Mouse (Mus musculus): ENCODE results near the gene Sirt5.

Sirt5 gene

GRCm38 (mm10) chr13:43370063-43370462 is 4.8 kb downstream of the Sirt5 start:
- in situ Hi-C loops (cut with MboI, MseI): loop anchor here (25.0 kb wide), 1 partner anchor 367 kb away; no protein-coding TSS in a partner anchor

DNA sequence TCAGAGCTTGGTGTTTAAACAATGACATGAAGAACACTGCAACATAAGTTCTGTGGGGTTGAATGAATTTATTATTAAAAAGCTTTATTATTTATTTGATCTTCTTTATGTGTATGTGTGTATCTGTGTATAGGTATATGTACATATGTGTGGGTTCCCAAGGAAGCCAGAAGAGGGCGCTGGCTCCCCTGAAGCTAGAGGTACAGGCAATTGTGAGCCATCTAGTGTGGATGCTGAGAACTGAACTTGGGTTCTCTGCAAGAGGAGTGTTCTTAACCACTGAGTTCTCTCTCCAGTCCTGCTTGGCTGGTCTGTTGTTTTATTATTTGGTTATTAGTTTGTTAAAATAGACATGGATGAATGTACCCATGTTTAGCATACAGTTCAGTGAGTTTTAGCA is 7.6 kb downstream of the Sirt5 start:
- in situ Hi-C loops (cut with MboI, MseI): loop anchor here (25.0 kb wide), 1 partner anchor 364 kb away; no protein-coding TSS in a partner anchor

DNA sequence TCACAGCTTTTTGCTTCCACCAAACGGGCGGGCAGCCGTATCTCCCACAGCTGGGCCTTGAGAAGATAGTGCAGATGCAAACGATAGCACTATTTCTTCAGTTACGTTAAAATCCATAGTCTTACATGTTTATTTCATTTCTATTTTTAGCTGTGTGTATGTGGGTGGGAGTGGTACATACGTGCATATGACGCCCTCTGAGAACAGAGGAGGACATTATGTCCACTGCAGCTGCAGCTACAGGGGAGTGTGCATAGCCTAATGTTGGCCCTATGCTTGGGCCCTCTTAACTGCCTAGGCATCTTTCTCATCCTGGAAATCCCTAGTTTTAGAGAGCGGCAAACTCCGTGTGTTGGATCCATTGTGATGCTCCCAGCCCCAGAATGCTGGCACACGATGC is 8.9 kb downstream of the Sirt5 start:
- in situ Hi-C loops (cut with MboI, MseI): loop anchor here (25.0 kb wide), 1 partner anchor 363 kb away; no protein-coding TSS in a partner anchor

GRCm38 (mm10) chr13:43374918-43375432 is 9.7 kb downstream of the Sirt5 start:
- in situ Hi-C loops (cut with MboI, MseI): loop anchor here (25.0 kb wide), 1 partner anchor 362 kb away; no protein-coding TSS in a partner anchor

GRCm38 (mm10) chr13:43379989-43380388 is 14.7 kb downstream of the Sirt5 start:
- in situ Hi-C loops (cut with MboI, MseI): no loop called here

- in situ Hi-C loops (cut with MboI, MseI): no loop called here
These were observed 20.0 kb downstream of the Sirt5 start for GRCm38 (mm10) chr13:43385321-43385720.

- in situ Hi-C loops (cut with MboI, MseI): loop anchor here (10.0 kb wide), 1 partner anchor 143 kb away; no protein-coding TSS in a partner anchor
These were observed 32.5 kb downstream of the Sirt5 start for GRCm38 (mm10) chr13:43397700-43398296.

DNA sequence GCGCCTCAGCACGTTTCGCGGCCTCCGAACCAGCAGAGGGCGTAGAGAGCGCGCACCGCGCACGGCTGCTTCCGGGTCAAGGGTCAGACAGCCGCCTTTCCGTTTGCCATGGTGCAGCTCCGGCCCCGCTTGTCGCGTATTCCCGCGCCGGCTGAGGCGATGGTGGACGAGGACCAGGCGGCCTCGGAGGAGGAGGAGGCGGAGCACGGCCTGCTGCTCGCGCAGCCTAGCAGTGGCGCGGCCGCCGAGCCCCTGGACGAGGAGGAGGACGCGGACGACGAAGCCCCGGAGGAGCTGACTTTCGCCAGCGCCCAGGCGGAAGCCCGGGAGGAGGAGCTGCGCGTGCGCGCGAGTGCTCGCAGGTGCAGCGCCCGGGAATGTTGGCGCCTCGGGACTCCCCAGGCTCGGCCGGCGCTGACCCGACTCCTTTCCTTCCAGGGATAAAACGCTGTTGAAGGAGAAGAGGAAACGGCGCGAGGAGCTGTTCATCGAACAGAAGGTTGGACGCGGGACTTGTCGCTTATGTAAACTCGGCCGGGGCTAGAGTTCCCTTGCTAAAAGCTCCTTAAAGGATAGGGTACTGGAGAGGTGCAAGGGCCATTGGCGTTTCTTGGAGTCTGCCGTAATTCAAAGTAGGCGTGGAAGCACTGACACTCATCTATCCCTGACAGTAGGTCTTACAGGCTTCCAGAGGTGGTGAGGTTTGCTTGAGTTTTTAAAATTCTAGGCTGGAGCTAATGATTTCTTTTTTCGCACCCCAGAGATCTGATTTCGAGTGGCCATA is 33.2 kb downstream of the Sirt5 start, which contains the start of gene Nol7:
TSS of gene Nol7 (plus strand) at position 94 of the 784 bp plus-strand sequence.
- in situ Hi-C loops (cut with MboI, MseI): loop anchor here (10.0 kb wide), 1 partner anchor 144 kb away; no protein-coding TSS in a partner anchor

- in situ Hi-C loops (cut with MboI, MseI): loop anchor here (10.0 kb wide), 1 partner anchor 145 kb away; no protein-coding TSS in a partner anchor
These were observed 34.3 kb downstream of the Sirt5 start for GRCm38 (mm10) chr13:43399576-43399975.

DNA sequence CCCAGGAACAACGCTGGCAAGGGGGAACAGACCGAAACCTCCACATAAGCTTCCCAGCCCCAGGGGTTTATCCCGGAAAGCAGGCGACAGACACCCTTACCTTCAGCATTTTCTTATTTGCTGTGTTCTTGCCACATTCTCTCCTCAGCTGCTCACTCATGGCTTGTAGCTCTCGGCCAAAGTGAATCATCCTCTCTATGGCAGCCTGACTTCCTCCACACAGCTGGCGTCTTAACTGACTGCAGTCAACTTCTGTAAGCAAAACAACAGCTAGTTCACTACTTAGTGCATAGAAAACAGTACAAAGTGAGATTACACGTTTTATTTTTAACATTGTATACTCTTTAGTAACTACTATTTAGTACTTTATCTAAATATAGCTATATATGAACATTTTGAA is 47.0 kb downstream of the Sirt5 start:
- in situ Hi-C loops (cut with MboI, MseI): no loop called here

- in situ Hi-C loops (cut with MboI, MseI): no loop called here
These were observed 48.3 kb downstream of the Sirt5 start for GRCm38 (mm10) chr13:43413611-43414010.

- in situ Hi-C loops (cut with MboI, MseI): no loop called here
These were observed 50.0 kb downstream of the Sirt5 start for GRCm38 (mm10) chr13:43415249-43415648.

DNA sequence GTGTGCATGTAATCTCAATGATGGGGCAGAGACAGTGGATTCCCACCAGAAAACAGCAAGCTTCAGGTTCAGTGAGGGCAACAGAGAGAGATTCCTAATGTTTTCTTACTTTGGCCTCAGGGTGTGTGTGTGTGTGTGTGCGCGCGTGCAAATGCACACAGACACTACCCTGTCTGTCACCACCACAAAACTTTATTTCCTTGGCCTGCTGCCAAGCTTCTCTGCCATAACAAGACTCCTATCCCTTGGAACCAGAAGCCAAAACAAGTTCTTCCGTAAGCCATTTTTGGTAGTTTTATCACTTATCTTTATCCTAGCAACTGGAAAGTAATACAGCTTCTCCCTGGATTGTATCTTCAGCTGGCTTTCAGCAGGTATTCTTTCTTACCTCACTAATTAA is 63.1 kb downstream of the Sirt5 start:
- in situ Hi-C loops (cut with MboI, MseI): no loop called here

GRCm38 (mm10) chr13:43433395-43433794 is 68.1 kb downstream of the Sirt5 start:
- in situ Hi-C loops (cut with MboI, MseI): no loop called here

- in situ Hi-C loops (cut with MboI, MseI): no loop called here
These were observed 75.1 kb downstream of the Sirt5 start for GRCm38 (mm10) chr13:43440376-43440775.

- in situ Hi-C loops (cut with MboI, MseI): no loop called here
These were observed 77.3 kb downstream of the Sirt5 start for GRCm38 (mm10) chr13:43442551-43442950.

- in situ Hi-C loops (cut with MboI, MseI): no loop called here
These were observed 78.4 kb downstream of the Sirt5 start for GRCm38 (mm10) chr13:43443706-43444105.

DNA sequence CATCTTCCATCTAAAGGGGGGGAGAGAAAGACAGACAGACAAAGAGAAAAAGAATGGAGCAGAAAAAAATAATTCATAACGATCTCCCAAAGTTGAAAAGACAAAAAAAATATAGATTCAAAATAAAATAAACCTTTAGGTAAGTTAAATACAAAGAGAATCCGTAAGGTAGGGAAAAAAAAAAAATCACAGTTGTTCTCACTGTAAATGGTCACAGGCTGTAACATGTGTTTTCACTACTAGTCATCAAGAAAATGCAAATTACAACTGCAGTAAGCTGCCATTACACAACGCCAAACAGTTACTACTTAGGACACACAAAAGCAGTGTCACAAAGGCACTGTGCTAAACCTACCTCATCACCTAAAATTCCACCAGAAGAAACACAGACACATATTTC is 79.4 kb downstream of the Sirt5 start:
- in situ Hi-C loops (cut with MboI, MseI): no loop called here
